Mouse (Mus musculus) liver, embryonic 14.5 days (tissue): ENCODE data around the gene Plxna4. TPM values are rescaled to one million over a fixed set of nuclear protein-coding genes. Genes with fewer than 3 reads are reported as not detected.

Experiments used
- ATAC-seq: fragments of 200-750 bp; cut with Nextera tagmentation; 2 replicates; pipeline ENCODE4 v1.8.0; 2017; ENCODE audit warnings: moderate number of reproducible peaks, mild to moderate bottlenecking, moderate library complexity; ENCODE audit not compliant: insufficient read depth
- DNase-seq, 3 experiments: peaks; one replicate each; pipeline ENCODE4 v3.0.0-alpha.2; 2012 to 2013; ENCODE audit warnings: low read depth in 3 of 3, low spot score in 3 of 3
- H3K27ac ChIP-seq: fragments of 300-500 bp; sonication (generic); 2 replicates; pipeline ENCODE4 v1.5.1; 2014; ENCODE audit warnings: moderate library complexity, mild to moderate bottlenecking, control low read depth, inconsistent platforms
- H3K27me3 ChIP-seq: fragments of 300-500 bp; sonication (generic); 2 replicates; pipeline ENCODE4 v1.6.1; 2014; ENCODE audit warnings: mild to moderate bottlenecking, low read length, moderate library complexity; ENCODE audit not compliant: control insufficient read depth, insufficient read depth
- H3K36me3 ChIP-seq: fragments of 300-500 bp; sonication (generic); replicated peaks from 2 replicates; pipeline ENCODE4 v1.6.1; 2014; ENCODE audit warnings: low read depth; ENCODE audit not compliant: control insufficient read depth, insufficient read depth
- H3K4me1 ChIP-seq, 2 experiments: fragments of 200-500 bp in 1 of 2; fragments of 300-500 bp in 1 of 2; sonication (generic) in 1 of 2; replicated peaks; 2 replicates each; pipeline ENCODE4 v1.6.1; 2012 to 2014; ENCODE audit warnings: antibody characterized with exemption in 1 of 2, inconsistent platforms in 1 of 2, low read length in 1 of 2; ENCODE audit not compliant: control insufficient read depth in 2 of 2, insufficient read depth in 2 of 2
- H3K4me2 ChIP-seq: fragments of 300-500 bp; sonication (generic); 2 replicates; pipeline ENCODE4 v1.6.1; 2014; ENCODE audit warnings: low read depth, mild to moderate bottlenecking, control low read depth, moderate library complexity
- H3K4me3 ChIP-seq, 2 experiments: fragments of 200-500 bp in 1 of 2; fragments of 300-500 bp in 1 of 2; sonication (generic) in 1 of 2; 2 replicates each; pipeline ENCODE4 v1.5.1; 2012 to 2014; ENCODE audit warnings: low read depth in 2 of 2, low read length in 2 of 2, mild to moderate bottlenecking in 2 of 2, control low read depth in 1 of 2, inconsistent platforms in 1 of 2, moderate library complexity in 1 of 2; ENCODE audit not compliant: insufficient read depth in 1 of 2
- H3K9ac ChIP-seq: fragments of 300-500 bp; sonication (generic); replicated peaks from 2 replicates; pipeline ENCODE4 v1.6.1; 2014; ENCODE audit warnings: mild to moderate bottlenecking, control low read depth, moderate library complexity
- H3K9me3 ChIP-seq: fragments of 300-500 bp; sonication (generic); 2 replicates; pipeline ENCODE4 v1.6.1; 2016; ENCODE audit warnings: low read length, mixed read lengths; ENCODE audit not compliant: control insufficient read depth
- CTCF ChIP-seq: IDR thresholded peaks from 2 replicates; pipeline ENCODE4 v1.5.1; 2016; ENCODE audit warnings: antibody characterized with exemption, low read depth, control low read depth
- EP300 ChIP-seq: IDR thresholded peaks from 2 replicates; pipeline ENCODE4 v1.6.1; 2016; ENCODE audit warnings: antibody characterized with exemption, low read depth
- WGBS: fragments of 180-500 bp; shearing (Covaris S2); extraction: QIAGEN DNeasy Blood & Tissue Kit; methylation state at CpG from one replicate; pipeline ENCODE4 v1.1.7; 2014; ENCODE audit not compliant: insufficient replicate concordance; 5-methylcytosine and 5-hydroxymethylcytosine counted together
- polyA plus RNA-seq, 2 experiments: library from polyadenylated mRNA; depleted of rRNA in 1 of 2; stranded (reverse) in 1 of 2; unstranded in 1 of 2; fragments of >200 nt; fragmentation: Nextera tagmentation in 1 of 2; extraction: Ambion mirVana in 1 of 2; gene quantifications; 2 replicates each; pipeline versions ENCODE4 v1.2.1 to v1.2.3; 2012 to 2014

Gene Plxna4
- polyA plus RNA-seq, 2 experiments = 0.17 to 0.25 TPM

DNA sequence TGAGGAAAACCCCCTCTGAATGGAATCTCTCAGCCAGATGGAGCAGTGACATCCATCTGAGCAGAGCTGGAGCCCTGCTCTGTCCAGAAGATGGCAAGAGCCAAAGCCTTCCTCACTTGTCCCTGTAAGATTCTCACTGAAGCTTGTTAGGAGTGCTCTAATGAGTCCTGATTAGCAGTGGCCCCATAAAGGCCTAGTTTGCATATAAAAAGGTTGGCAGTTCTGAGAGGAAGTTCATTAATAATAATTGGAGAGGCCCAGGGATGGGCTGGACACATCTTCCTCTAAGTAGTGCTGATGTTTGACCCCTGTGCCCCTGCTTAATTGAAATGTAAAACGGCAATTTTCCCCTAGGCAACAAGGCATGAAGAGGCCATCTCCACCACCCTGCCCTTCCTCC is 361.4 kb downstream of the Plxna4 start:
- H3K27me3 ChIP-seq = no peaks in the 10 kb centered on the region
- no peaks in the 10 kb centered on the region for H3K4me1 ChIP-seq
- ATAC-seq (no peak), DNase-seq (no peak)
- H3K4me3 ChIP-seq = no peak overlapping the region
- H3K9me3 ChIP-seq = no peaks in the 10 kb centered on the region
- no peaks in the 10 kb centered on the region for H3K36me3 ChIP-seq
- no peak overlapping the region for H3K4me2 ChIP-seq
- no peak overlapping the region for H3K27ac ChIP-seq
- 54% methylated on average over 1 of the region's 1 CpGs for WGBS
- no peak for TF ChIP-seq EP300
- TF ChIP-seq CTCF = no peak
- no peak overlapping the region for H3K9ac ChIP-seq

DNA sequence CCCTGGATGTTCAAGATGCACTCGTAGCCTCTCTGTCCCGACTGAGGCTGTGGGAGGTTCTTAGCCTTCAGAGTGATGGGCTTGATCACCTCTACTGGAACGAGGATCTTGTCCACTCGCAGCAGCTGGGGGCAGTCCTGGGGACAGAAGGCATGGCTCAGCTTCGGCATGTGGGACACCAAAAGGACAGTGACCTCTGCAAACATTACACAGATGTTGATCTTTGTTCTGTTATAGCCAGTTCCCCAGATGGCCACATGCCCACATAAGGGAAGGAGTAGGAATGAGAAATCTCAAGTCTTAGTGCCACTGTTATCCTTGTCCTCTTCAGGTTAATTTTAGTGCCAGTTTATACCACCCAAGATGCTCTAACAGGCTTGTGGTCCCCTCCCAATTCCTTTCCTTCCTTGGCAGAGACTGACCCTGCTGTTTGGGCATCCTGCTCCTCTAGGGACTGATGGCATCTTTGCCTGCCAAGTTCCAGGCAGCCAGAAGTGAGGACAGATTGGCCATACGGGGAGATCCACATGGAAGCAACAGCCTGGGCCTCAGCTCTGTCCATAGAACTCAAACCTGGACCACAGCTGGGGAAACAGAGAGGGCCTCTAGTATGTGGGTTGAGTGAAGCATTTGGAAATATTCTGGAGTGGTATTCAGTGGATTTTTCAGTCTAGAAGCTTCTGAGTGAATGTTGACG is 363.8 kb downstream of the Plxna4 start:
- no peak for TF ChIP-seq EP300
- TF ChIP-seq CTCF = no peak
- Histone ChIP-seq H3K27ac (no peak overlapping the region), H3K36me3 (no peaks in the 10 kb centered on the region), H3K27me3 (no peaks in the 10 kb centered on the region), H3K4me1 (no peaks in the 10 kb centered on the region), H3K9me3 (no peaks in the 10 kb centered on the region), H3K9ac (no peak overlapping the region), H3K4me3 (no peak overlapping the region), H3K4me2 (no peak overlapping the region)
- 48% methylated on average over 7 of the region's 7 CpGs for WGBS
- ATAC-seq (no peak), DNase-seq (no peak)

DNA sequence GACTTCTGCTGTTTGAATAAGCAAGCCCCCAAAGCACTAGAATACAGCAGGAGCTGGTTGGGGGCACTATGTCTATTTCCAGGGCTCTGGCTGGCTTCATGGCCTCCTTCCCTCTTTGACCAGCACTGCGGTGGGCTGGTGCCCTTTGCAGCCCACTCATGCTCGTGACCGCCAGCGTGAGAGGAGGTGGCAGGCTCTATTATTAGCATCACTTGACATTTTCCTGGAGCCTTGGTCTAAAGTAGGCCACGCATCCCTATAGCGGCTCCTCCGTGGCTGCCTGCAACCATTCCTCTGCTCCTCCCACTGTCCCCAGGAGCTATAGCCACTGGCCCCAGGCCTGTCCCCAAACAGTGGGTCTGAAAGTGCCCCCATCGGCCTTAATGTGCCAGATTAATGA is 367.2 kb downstream of the Plxna4 start:
- ATAC-seq (no peak), DNase-seq (no peak)
- TF ChIP-seq CTCF (no peak), EP300 (no peak)
- 60% methylated on average over 8 of the region's 8 CpGs for WGBS
- Histone ChIP-seq H3K4me3 (no peak overlapping the region), H3K27me3 (no peaks in the 10 kb centered on the region), H3K9me3 (no peaks in the 10 kb centered on the region), H3K4me1 (no peaks in the 10 kb centered on the region), H3K9ac (no peak overlapping the region), H3K36me3 (no peaks in the 10 kb centered on the region), H3K4me2 (no peak overlapping the region), H3K27ac (no peak overlapping the region)

DNA sequence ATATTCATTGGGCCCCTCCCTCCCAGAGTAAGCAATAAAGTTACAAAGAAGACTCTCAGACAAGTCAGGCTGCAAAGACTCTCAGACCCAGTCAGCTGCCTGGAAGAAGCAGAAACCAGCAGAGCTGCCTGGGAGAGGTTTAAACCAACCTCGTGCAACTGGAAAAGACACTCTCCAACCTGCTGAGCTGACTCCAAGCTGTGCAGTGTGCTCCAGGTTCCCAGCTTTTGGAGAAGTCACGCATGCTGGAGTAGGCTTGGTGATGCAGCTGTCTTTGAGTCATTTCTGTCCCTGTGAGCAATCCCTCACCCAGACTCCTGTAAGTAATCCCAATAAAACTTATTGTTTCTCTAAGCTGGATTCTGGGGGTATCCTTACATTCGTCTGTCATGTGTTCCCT is 369.4 kb downstream of the Plxna4 start:
- Histone ChIP-seq H3K27me3 (no peaks in the 10 kb centered on the region), H3K27ac (no peak overlapping the region), H3K9me3 (no peaks in the 10 kb centered on the region), H3K4me1 (no peaks in the 10 kb centered on the region), H3K36me3 (no peaks in the 10 kb centered on the region), H3K4me2 (no peak overlapping the region), H3K4me3 (no peak overlapping the region), H3K9ac (no peak overlapping the region)
- TF ChIP-seq EP300 (no peak), CTCF (no peak)
- DNase-seq = no peak
- ATAC-seq = no peak
- WGBS = 45% methylated on average over 3 of the region's 3 CpGs

- WGBS = 35% methylated on average over 4 of the region's 4 CpGs
Observed at GRCm38 (mm10) chr6:32212439-32212838, 375.6 kb downstream of the Plxna4 start.

More at GRCm38 (mm10) chr6:32212439-32212838, 375.6 kb downstream of the Plxna4 start:
- H3K9ac ChIP-seq = no peak overlapping the region
- no peak overlapping the region for H3K27ac ChIP-seq
- no peak overlapping the region for H3K4me3 ChIP-seq
- no peaks in the 10 kb centered on the region for H3K27me3 ChIP-seq
- no peaks in the 10 kb centered on the region for H3K4me1 ChIP-seq
- no peaks in the 10 kb centered on the region for H3K36me3 ChIP-seq
- DNase-seq = no peak
- TF ChIP-seq CTCF (no peak), EP300 (no peak)
- no peak for ATAC-seq
- H3K9me3 ChIP-seq = no peaks in the 10 kb centered on the region
- no peak overlapping the region for H3K4me2 ChIP-seq
